Mouse (Mus musculus): Measurements from ENCODE around the gene Slc38a3. TPM values are rescaled to one million over a fixed set of nuclear protein-coding genes. Genes with fewer than 3 reads are reported as not detected.

The Slc38a3 gene
- polyA plus RNA-seq, 2 experiments = 19.7 to 23.5 TPM

DNA sequence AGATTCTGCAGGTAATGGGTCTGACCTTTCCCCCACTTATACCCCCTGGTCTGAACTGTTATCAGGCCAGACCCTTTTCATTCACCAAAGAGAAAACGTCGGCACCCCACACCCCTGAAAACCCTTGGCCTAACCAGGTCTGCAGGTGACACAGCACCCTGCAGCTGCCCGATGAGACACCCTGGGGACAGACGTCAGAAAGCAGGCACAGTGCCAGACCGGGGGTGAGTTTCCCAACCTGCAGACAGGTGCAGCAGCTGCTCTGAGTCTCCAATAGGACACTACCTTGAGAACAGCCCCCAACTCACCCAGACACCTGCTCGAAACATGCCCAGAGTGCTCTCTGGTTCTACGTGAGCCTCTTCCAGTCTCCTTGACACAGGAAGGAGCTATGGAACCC is 19.6 kb upstream of the Slc38a3 start:
- Histone ChIP-seq H3K9me3 (ENCODE audit: control insufficient read depth, low read length) (no peaks in the 10 kb centered on the region), H3K4me1 (replicated peaks; ENCODE audit: control insufficient read depth in 2 of 2, insufficient read depth in 2 of 2, low read length in 1 of 2) (no peaks in the 10 kb centered on the region), H3K9ac (replicated peaks) (no peak overlapping the region), H3K27me3 (ENCODE audit: control insufficient read depth, insufficient read depth, low read length) (no peaks in the 10 kb centered on the region; the same call in 1 of the 2 replicates), H3K36me3 (replicated peaks; ENCODE audit: control insufficient read depth, insufficient read depth, low read depth) (no peaks in the 10 kb centered on the region), H3K4me3 (ENCODE audit: insufficient read depth in 1 of 2, low read depth in 2 of 2, low read length in 2 of 2) (no peak overlapping the region), H3K27ac (no peak overlapping the region), H3K4me2 (ENCODE audit: low read depth) (no peak overlapping the region)
- TF ChIP-seq EP300 (IDR thresholded peaks at IDR 0.05; ENCODE audit: low read depth) (no peak), CTCF (IDR thresholded peaks at IDR 0.05; ENCODE audit: low read depth) (no peak)
- ATAC-seq (ENCODE audit: insufficient read depth) (no peak), DNase-seq (ENCODE audit: low read depth in 3 of 3, low spot score in 3 of 3) (no peak)
- 52% methylated on average over 7 of the region's 7 CpGs for WGBS (ENCODE audit: insufficient replicate concordance)

DNA sequence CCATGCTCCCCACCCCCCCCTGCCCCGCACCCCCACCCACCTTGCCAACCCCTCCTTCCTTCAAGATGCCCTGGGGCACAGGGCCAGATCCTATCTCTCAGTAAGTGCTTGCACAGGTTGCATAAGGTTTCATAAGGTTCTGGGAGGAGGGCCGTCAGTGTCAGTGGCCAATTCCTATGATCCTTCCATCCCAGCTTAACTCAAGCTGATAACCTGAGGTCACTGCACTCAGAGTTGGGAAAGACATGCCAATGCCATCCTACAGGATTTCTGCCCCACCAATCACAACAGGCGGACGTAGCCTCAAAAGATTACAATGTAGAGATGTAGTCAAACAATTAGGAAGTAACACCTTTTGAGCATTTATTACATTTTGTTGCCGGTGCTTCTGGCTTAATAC is 19.1 kb upstream of the Slc38a3 start:
- 66% methylated on average over 5 of the region's 5 CpGs for WGBS (ENCODE audit: insufficient replicate concordance)
- H3K4me3 ChIP-seq (ENCODE audit: insufficient read depth in 1 of 2, low read depth in 2 of 2, low read length in 2 of 2) = no peak overlapping the region
- ATAC-seq (ENCODE audit: insufficient read depth) = no peak
- no peaks in the 10 kb centered on the region for H3K4me1 ChIP-seq (replicated peaks; ENCODE audit: control insufficient read depth in 2 of 2, insufficient read depth in 2 of 2, low read length in 1 of 2)
- DNase-seq (ENCODE audit: low read depth in 3 of 3, low spot score in 3 of 3) = no peak
- no peaks in the 10 kb centered on the region for H3K9me3 ChIP-seq (ENCODE audit: control insufficient read depth, low read length)
- TF ChIP-seq CTCF (IDR thresholded peaks at IDR 0.05; ENCODE audit: low read depth) (no peak), EP300 (IDR thresholded peaks at IDR 0.05; ENCODE audit: low read depth) (no peak)
- no peak overlapping the region for H3K4me2 ChIP-seq (ENCODE audit: low read depth)
- H3K27ac ChIP-seq = no peak overlapping the region
- no peak overlapping the region for H3K9ac ChIP-seq (replicated peaks)
- H3K27me3 ChIP-seq (ENCODE audit: control insufficient read depth, insufficient read depth, low read length) = no peaks in the 10 kb centered on the region; the same call in 1 of the 2 replicates
- no peaks in the 10 kb centered on the region for H3K36me3 ChIP-seq (replicated peaks; ENCODE audit: control insufficient read depth, insufficient read depth, low read depth)

DNA sequence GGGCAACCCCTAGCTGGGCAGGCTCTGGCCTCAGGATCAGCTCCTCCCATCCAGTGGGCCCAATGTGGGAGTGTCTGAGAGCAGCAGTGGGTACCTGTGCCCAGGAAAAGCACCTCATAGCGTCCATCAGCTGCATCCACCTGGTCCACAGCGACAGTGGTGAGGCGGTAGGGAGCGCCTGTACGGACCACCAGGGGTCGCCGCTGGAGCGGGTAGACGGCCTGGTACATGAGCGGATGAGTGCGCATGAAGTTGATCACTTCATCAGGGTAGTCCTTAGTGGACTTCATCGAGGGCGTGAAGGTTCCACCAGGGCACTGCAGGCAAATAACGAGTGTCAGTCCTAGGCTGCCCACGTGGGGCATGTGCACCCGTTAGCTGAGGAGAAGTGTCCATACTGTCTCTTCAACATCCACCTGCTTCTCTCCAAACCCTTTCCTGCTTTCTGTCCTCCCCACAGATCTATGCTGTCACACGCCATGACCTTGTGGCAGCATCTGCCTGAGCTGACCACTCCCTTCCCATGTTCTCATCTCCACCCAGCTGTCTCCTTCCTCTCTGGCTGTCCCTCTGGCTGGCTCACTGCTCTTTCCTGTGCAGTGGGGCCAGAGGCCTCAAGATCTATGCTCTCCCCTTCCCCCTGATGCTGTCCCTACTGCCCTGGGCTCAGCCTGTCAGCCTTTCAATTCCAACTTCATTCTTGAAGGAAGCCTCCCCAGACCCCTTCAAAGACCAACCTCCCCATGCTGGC is 16.1 kb upstream of the Slc38a3 start:
- Histone ChIP-seq H3K36me3 (replicated peaks; ENCODE audit: control insufficient read depth, insufficient read depth, low read depth) (no peaks in the 10 kb centered on the region), H3K27ac (no peak overlapping the region), H3K9me3 (ENCODE audit: control insufficient read depth, low read length) (no peaks in the 10 kb centered on the region), H3K27me3 (ENCODE audit: control insufficient read depth, insufficient read depth, low read length) (no peaks in the 10 kb centered on the region; the same call in 1 of the 2 replicates), H3K4me1 (replicated peaks; ENCODE audit: control insufficient read depth in 2 of 2, insufficient read depth in 2 of 2, low read length in 1 of 2) (no peaks in the 10 kb centered on the region), H3K4me3 (ENCODE audit: insufficient read depth in 1 of 2, low read depth in 2 of 2, low read length in 2 of 2) (no peak overlapping the region), H3K4me2 (ENCODE audit: low read depth) (no peak overlapping the region), H3K9ac (replicated peaks) (no peak overlapping the region)
- ATAC-seq (ENCODE audit: insufficient read depth) (0 out of 2 replicates have a peak, but pooled peaks have one; percentile 15), DNase-seq (ENCODE audit: low read depth in 3 of 3, low spot score in 3 of 3) (no peak)
- no peak for TF ChIP-seq EP300 (IDR thresholded peaks at IDR 0.05; ENCODE audit: low read depth)
- peak; percentile 77 for TF ChIP-seq CTCF (IDR thresholded peaks at IDR 0.05; ENCODE audit: low read depth)
- 31% methylated on average over 17 of the region's 17 CpGs for WGBS (ENCODE audit: insufficient replicate concordance)

DNA sequence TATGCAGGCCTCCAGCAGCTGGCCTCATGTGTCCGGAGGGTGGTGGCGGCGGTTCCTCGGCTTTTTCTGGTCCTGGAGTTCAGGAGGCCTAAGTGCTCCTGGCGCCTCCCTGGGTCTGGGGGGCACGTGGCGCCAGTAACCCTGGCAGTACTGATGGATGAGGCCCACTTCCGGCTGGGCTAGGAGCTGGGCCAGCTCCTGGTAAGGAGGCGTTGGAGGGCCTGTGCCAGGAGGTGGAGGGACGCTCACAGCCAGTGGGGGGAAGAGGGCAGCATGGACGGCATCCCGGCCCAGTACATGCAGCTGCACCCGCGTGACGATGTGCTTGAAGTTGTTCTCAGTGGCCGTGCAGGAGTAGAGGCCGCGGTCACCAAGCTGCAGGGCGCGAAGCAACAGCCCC is 13.1 kb upstream of the Slc38a3 start:
- Histone ChIP-seq H3K4me1 (replicated peaks; ENCODE audit: control insufficient read depth in 2 of 2, insufficient read depth in 2 of 2, low read length in 1 of 2) (no peaks in the 10 kb centered on the region), H3K9ac (replicated peaks) (no peak overlapping the region), H3K9me3 (ENCODE audit: control insufficient read depth, low read length) (no peaks in the 10 kb centered on the region), H3K36me3 (replicated peaks; ENCODE audit: control insufficient read depth, insufficient read depth, low read depth) (no peaks in the 10 kb centered on the region), H3K27ac (no peak overlapping the region), H3K4me3 (ENCODE audit: insufficient read depth in 1 of 2, low read depth in 2 of 2, low read length in 2 of 2) (no peak overlapping the region), H3K27me3 (ENCODE audit: control insufficient read depth, insufficient read depth, low read length) (peaks cover 5% of the 10 kb centered on the region), H3K4me2 (ENCODE audit: low read depth) (no peak overlapping the region)
- ATAC-seq (ENCODE audit: insufficient read depth) (no peak), DNase-seq (ENCODE audit: low read depth in 3 of 3, low spot score in 3 of 3) (no peak)
- no peak for TF ChIP-seq CTCF (IDR thresholded peaks at IDR 0.05; ENCODE audit: low read depth)
- TF ChIP-seq EP300 (IDR thresholded peaks at IDR 0.05; ENCODE audit: low read depth) = no peak
- 80% methylated on average over 20 of the region's 20 CpGs for WGBS (ENCODE audit: insufficient replicate concordance)

DNA sequence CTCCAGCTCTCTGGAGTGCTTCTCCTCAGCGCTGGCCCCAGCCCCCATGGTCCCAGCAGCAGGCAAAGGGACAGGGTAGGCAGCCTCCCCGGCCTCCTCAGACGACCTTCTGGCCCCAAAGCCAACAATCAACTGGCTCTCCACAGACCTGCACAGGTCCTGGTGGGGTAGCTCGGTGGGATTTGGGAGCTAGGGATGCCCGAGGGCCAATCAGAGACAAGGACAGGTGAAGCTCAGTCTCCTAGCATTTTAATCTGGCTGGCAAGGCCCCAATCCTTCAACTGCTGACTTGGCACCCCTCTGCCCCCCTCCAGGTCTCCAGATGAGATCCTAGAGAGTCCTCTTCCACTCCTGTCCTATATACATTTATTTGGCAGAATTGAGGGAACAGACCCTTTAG is 10.2 kb upstream of the Slc38a3 start, which contains the start of gene Gnat1:
TSS of gene Gnat1 (minus strand) at position 212 of the 400 bp plus-strand sequence.
- Histone ChIP-seq H3K4me3 (ENCODE audit: insufficient read depth in 1 of 2, low read depth in 2 of 2, low read length in 2 of 2) (no peak within 1 kb of the TSS), H3K27ac (no peak within 1 kb of the TSS), H3K9me3 (ENCODE audit: control insufficient read depth, low read length) (no peaks in the 10 kb centered on the region), H3K4me2 (ENCODE audit: low read depth) (no peak within 1 kb of the TSS), H3K36me3 (replicated peaks; ENCODE audit: control insufficient read depth, insufficient read depth, low read depth) (no peaks in the 10 kb centered on the region), H3K4me1 (replicated peaks; ENCODE audit: control insufficient read depth in 2 of 2, insufficient read depth in 2 of 2, low read length in 1 of 2) (peaks cover 0 to 7% of the 10 kb centered on the region in 2 experiments; a peak in 2 of 4 replicates), H3K9ac (replicated peaks) (no peak within 1 kb of the TSS), H3K27me3 (ENCODE audit: control insufficient read depth, insufficient read depth, low read length) (peaks cover 31% of the 10 kb centered on the region)
- DNase-seq (ENCODE audit: low read depth in 3 of 3, low spot score in 3 of 3) (no peak), ATAC-seq (ENCODE audit: insufficient read depth) (no peak)
- TF ChIP-seq EP300 (IDR thresholded peaks at IDR 0.05; ENCODE audit: low read depth) = no peak
- TF ChIP-seq CTCF (IDR thresholded peaks at IDR 0.05; ENCODE audit: low read depth) = no peak
- WGBS (ENCODE audit: insufficient replicate concordance) = 27% methylated on average over 5 of the region's 5 CpGs

Data from liver, embryonic 14.5 days (tissue).